Mouse (Mus musculus) R1 (cell line): ENCODE data around the gene Sema4f.

Experiments
- DNase-seq: peaks from one replicate; pipeline ENCODE4 v3.0.0-alpha.2; 2018; ENCODE audit warnings: low read depth, low spot score

Gene Sema4f

DNA sequence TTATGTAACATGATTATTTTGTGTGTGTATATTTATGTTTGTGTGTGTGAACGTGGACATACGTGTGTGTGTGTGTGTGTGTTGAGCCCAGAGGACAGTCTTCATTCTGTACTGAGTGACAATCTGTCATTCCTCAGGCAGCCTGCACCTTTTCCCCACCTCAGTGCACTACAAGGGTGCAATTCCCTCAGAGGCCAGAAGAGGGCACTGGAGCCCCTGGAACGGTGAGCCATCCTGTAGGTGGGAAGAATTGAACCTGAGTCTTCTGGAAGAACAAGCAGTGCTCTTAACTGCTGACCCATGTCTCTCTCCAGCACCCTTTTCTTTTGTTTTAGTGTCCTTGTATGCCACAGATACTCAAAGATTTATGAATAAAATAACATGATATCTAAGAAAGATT lies 23.7 kb downstream of the Sema4f start:
- peak; percentile 80 for DNase-seq

DNA sequence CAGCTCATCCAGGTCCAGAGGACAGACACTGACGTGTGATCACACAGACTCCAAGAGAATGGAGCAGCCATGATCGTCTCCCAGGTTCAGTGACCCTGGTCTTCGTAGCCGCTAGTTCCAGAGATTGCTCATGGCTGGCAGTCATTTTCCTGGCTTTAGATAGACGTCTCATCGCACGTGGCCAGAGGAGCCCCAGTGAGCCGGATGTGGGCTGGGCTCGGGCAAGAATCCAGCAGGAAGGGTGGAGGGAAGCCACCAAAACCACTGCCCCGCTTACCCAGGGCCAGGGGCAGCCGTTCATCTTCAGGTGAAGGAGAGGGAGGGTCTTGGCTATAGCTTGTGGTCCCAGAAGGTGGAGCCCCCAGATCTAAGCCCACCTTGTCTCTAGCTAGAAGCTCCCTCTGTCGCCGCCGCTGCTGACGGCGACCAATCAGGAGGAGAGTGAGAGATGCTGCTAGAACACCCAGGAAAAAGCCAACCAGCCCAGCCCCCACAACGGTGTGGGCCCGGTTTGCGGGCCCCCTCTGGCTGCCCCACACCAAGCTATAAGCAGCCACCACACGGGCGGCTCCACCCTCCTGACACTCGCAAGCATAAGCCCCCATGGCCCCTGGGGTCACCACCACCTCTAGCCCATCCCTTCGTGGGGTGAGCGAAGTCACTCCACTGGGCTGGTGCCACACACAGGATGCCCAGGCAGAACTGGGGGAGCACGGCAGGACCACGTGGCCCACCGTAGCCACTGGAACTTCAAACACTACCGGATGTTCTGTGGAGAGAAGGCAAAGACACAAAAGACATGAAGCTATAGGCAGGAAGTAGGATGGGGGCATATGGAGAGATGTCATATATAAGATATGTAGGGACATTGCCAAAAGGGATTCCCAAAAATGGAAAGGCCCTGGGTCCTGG lies 26.0 kb downstream of the Sema4f start:
- DNase-seq = peak; percentile 52

DNA sequence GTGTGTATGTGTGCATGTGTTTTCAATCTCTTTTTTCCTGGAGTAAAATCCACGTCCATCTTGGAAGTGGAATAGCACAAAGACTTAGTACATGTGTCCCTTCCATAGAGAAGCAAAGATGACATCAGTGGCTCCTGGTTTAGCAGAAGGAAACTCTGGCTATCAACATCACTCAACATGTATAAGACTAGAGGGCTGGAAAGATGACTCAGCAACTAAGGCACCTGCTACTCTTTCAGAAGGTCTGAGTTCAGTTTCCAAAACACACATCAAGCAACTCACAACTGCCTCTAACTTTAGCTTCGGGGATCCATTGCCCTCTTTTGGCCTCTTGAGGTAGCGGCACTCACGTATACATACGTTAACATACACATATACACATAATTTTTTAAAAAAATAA lies 28.3 kb downstream of the Sema4f start:
- no peak for DNase-seq

DNA sequence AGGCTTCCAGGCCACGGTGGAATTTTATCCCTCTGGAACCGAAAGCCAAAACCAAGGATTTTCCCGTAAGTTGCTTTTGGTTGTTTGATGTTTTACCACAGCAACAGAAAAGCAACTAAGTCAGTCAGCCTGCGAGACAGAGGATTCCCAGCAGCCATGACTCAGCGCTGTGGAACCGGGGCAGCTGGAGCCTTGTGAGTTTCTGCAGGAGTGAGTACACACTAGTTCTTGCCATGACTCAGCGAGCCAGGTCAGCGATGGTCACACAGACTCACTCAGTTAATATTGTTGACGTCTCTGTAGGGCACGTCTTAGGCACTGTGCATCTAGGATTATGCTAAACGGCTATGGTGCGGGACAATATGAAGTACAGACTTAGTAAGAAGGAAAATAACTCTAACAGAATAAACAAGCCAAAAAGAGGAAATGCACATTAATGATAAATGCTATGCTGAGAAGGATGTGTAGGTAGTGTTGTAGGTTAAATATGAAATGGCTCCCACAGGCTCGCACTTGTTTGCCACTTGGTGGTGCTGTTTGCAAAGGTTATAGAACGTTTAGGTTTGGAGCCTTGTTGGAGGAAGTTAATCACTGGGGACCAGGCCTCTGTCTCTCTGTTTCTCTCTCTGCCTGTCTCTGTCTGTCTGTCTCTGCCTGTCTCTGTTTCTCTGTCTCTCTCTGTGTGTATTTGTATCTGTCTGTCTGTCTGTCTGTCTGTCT lies 30.3 kb downstream of the Sema4f start:
- peak; percentile 75 for DNase-seq

DNA sequence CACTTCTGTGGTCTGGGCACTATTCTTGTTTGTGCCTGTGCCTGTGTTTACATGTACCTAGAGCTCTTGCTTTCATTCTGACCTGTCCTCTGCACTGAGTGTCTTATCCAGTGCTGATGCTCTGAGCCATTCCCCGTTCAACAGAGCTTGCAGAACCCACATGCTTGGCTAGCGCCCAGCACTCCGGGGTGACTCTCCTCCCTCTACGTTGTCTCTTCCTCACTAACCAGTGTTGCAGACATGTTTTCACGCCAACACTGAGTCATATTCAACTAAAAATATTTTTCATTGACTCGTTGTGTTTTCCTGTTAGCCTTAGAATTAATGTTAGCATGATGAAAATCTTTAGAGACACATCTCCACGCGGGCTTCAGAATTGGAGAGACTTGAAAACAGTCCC lies 31.5 kb downstream of the Sema4f start:
- no peak for DNase-seq

DNA sequence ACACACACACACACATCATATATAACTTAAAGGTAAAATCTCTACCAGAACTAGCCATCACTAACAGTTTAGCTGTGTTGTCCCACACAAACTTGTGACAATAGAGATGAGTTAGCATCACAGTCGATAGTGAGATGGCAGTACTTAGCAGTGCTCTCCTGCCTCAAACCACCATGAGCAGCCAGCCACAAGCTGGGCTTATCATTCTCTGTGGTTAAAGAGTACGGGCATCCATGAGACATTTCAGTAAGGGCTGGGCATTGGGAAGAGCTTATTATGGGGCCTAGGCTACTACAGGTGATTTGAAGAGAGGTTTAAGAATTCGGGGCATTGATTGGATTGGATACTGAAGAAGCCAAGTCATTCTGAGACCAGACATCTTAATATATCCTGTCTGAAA lies 32.6 kb downstream of the Sema4f start:
- no peak for DNase-seq

DNA sequence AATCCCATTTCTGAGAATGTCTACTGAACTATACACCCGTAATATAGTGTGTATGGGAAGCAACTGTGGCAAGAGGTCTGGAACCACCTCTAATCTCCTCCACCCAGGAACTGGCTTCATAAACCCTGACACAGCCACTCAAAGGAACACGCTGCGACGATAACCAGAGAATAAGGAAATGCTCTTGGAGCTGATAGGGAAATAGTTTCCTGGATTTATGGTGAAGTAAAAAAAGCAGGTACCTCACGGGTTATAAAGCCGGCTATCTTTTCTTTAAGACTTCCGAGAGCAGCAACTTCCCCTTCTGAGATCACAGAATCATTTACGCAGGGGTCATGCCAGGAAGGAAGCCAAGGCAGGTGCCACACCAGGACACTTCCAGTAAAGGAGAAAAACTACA lies 37.0 kb downstream of the Sema4f start:
- no peak for DNase-seq

DNA sequence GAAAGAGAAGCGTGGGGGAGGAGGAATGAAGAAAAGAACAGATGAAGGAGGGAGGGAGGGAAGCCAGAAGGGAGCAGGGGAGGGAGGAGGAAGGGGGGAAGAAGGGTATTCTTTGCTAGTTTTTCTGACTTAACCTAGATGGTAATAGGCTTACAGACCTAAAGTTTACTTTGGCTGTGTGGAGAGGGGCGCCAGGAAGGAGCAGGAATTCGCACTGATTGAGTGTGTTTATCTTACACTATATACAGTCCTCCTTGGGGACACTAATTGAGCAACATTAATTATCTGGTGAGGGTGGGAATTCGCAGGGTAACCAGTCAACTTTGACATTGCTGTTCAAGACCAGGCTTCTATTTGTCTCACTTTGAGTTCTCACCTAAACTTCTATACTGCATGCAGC lies 40.8 kb downstream of the Sema4f start:
- no peak for DNase-seq

DNA sequence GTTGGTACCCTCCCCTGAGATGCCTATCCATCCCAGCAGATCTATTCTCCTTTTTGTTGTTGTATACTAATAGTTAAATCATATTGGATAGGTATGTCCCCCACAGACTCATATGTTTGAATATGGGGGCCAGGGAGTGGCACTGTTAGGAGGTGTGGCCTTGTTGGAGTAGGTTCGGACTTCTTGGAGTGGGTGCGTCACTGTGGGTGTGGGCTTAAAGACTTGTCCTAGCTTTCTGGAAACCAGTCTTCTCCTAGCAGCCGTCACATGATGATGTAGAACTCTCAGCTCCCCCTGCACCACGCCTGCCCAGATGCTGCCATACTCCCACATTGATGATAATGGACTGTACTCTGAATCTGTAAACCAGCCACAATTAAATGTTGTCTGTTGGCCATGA lies 41.3 kb downstream of the Sema4f start:
- DNase-seq = no peak

DNA sequence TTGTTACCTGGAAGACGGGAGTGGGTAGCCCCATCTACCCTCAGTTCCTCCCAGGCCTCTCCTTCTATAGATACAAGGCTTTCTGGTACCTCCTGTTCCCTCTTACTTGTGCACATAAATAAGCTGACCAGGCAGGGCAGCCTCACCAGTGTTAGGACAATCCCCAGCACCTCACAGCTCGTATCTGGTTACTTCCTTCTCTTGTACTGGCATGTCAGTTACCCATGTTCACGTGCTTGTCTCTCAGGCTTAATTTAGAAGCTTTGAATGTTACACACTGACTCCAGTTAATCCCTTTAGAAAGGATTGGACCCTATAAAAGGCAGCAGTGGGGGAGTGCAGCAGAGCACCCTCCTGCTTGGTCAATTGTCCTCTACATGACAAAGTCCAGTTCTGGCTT lies 42.3 kb downstream of the Sema4f start:
- no peak for DNase-seq

DNA sequence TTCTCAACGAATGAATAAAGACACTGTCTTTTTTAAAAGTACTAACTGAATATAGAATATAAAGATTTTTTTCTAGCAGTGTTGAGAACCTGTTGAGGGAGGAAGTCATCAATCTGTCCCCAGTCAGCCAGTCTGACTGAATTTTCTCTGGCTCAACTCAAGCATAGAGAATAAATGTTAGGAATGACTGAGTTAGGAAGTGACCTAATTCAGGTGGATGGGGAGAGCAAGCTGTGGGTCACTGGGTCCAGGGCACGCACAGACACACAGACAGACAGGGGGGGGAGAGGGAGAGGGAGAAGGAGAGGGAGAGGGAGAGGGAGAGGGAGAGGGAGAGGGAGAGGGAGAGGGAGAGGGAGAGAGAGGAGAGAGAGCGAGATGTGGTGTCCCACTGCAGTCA lies 46.2 kb downstream of the Sema4f start:
- DNase-seq = no peak

DNA sequence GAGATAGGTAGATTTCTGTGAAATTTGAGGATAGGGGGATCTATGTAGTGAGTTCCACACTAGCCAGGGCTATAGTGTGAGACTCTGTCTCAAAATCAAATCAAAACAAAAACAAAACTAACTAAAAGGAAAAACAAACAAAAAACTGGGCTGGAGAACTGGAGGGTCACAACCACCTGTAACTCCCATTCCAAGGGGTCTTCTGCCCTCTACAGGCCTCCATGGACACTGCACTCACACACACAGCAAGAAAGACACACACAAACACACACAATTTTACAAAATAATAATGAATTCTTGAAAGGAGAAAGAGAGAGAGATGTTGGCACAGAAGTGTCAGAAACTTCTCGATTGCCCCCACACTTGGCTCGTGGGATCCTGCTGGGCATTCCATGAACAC lies 47.0 kb downstream of the Sema4f start:
- DNase-seq = peak; percentile 70

DNA sequence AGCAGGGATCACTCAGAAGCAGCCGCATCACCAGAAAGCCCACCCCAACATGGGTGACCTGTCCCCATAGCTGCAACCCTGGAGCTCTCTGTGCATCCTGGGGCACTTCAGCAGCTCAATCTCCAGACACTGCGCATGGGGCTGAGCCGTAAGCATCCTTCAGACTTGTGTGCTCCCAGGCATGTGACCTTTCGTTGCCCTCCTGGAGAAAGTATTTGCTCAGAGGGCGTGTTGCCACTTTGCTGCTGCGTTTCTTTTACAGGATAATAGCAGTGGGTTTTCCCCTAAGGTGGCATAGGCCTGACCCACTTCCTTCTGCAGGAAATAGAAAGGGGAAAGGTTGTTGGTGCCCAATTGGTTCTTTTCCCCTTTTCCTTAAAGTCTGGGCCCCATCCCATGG lies 48.1 kb downstream of the Sema4f start:
- peak; percentile 77 for DNase-seq

DNA sequence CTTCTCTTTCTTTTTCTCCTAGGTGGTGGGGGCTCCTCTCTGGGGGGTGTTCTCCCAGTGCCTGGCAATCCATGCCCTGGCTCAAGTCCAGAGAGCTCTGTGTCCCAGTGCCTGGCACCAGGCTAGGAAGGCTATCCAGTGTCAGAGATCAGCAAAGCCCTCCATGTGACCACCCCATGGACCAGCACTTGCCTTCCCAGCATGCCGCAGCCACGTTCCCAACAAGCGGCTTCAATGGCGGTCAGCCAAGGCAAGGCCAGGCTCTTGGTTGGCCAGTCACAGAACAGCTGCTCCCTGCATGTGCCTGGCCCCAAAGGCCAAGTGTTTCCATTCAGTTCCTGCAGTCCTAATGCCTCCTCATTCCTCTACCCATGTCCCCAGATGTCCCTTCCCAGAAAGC lies 53.2 kb downstream of the Sema4f start:
- no peak for DNase-seq

DNA sequence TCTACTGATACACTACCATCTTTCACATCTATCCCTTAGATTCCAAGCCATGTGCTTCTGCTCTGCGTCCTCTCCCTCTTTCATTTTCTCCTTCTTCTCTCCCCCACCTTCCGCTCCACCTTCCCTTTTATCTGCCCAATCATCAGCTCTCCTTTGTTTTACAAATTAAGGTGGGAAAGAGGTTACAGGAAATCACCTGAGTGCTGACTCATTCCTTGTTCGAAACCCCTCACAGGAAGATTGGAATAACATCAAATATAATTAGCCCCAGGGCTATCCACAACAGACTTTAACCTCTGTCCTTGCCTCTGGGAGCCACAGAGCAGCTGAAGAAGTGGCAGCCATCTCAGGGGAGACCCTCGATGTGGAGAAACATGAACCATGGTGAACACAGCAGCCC lies 53.7 kb downstream of the Sema4f start:
- peak; percentile 68 for DNase-seq

DNA sequence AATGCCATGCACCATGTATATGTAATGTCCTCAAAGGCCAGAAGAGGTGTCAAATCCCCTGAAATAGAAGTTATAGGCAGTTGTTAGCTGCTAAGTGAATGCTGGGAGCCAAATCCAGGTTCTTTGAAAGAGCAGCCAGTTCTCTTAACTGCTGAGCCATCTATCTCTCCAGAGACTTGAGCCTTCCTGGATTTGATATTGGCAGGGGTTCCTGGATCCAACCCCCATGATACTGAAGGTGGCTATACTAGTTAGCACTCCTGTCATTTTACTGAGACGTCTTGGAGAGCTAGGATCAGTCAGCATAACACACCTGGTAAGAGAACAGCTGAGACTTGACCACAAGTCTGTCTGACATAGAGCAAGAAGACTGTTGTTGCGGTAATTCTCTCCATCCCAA lies 54.1 kb downstream of the Sema4f start:
- DNase-seq = no peak

DNA sequence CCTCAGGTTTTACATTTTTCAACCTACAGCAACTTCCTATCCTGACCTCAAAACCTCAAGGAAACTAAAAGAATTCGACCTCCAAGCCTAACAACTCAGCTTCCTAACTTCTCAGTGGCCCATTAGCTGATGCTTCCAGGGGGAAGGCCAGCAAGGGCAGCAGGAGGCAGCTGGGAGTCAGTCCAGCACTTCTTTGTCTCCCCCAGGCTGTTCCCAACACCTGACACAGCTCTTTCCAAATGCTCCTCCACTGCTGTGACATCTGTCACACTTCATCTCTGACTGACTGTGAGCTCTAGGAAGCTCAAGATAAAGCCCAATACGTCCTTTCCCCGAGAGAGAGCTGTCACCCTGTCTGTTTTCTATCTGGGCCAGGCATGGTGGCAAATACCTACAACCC lies 55.0 kb downstream of the Sema4f start:
- no peak for DNase-seq

DNA sequence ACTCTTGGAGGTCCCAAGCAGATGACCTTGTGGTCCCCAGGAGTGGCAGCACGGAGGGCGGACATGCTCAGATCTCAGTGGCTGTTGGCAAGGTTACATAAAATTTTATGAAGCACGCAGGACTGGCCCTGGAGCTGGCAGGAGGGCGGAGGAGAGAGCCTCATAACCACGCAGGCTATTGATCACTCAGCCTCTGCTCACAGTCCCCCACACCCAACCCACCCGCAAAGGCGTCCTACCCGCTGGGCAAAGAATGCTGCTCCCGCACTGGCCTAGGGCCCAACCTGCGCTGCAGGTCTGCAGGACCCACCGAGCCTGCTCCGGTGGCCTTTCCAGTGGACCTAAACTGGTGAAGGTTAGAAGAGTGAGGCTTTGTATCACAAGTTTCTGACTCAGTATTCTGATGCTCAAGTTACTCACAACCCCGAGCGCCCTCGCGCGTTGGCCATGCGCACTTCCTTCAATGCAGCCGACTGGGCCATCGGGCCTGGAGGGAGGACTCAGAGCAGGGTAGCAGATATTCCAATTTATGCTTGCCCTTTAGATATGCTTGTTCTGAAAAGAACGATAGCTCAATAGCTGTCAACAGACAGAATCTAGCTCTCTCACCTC lies 58.0 kb downstream of the Sema4f start:
- peak; percentile 78 for DNase-seq

DNA sequence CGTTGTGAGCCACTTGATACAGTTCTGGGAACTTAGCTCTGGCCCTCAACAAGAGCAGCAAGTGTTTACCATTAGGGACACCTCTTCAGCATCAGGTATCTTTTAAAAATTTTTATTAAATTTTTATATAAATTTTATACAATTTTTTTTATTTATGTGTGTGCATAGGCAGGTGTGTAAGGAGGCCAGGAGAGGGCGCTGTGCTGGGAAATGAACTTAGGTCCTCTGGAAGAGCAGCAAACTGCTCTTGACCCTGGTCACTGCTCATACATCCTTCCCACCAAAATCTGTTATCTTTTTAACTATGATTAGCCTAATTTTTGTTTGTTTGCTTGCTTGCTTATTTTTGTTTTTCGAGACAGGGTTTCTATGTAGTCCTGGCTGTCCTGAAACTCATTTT lies 58.8 kb downstream of the Sema4f start:
- peak; percentile 53 for DNase-seq

DNA sequence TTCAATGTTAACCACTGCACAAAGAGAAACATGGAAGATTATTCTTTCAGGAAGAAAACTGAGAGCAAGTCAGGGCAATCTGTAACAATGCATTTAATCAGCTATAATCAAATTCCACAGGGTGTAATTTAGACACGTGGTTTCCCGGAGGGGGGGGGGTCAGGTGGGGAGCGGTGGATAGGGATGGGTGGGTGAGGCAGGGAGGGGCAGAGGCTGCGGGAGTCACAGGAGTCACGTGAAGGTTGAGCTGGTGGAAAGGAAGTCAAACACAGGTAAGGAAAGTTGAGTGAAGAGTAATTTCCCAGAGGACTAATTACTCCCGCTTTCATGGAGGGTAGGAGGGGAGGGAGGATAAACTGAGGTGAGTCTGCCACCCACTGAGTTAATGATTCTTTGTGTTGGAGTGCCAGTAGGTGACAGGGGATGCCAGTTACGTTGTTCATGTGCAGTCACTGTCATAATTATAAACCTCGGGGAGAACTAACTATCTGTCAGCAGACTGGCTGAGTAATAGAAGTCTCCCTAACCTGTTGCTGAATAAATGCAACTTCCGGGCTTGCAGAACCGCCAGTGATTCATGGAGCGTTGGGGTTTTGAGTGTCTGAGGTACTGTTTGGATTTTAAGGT lies 60.0 kb downstream of the Sema4f start:
- DNase-seq = no peak

DNA sequence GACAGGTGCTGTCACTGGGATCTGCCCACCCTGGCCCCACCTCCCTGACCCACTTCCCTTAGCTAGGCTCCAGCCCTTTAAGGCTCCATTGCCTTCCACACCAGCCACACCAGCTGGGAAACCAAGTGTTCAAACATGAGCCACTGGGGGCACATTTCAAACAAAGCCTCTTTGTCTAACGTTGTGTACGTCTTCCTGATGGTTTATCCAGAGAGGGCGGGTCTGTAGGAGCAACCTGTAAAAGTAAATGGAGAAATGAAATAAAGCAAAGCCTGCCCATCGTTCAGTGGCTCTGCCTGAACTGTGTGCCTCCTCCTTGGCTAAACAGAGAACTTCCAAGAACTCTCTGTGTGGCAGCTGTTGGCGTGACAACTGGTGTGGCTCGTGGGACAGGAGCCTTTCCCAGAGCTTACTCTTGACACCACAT lies 64.0 kb downstream of the Sema4f start:
- peak; percentile 72 for DNase-seq

DNA sequence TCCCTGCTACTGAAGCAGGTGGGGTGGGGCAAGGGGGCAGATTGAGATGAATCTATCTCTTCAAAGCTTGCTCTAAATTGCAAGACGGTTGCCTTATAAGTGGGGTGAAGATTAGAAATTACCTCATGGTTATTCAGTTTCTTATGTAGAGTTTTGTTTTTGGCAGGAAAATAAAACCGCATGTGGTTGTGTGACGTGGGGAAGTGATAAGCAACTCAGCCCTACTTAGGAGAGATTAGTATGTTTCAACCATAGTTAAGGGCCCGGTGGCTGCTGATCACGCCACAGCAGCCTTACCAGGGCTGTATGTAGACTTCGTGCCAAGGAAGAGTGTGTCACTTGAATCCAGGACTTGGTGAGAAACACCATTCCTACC lies 67.2 kb downstream of the Sema4f start:
- no peak for DNase-seq
